Mouse (Mus musculus): ENCODE results near the gene Myo10.

Gene Myo10

DNA sequence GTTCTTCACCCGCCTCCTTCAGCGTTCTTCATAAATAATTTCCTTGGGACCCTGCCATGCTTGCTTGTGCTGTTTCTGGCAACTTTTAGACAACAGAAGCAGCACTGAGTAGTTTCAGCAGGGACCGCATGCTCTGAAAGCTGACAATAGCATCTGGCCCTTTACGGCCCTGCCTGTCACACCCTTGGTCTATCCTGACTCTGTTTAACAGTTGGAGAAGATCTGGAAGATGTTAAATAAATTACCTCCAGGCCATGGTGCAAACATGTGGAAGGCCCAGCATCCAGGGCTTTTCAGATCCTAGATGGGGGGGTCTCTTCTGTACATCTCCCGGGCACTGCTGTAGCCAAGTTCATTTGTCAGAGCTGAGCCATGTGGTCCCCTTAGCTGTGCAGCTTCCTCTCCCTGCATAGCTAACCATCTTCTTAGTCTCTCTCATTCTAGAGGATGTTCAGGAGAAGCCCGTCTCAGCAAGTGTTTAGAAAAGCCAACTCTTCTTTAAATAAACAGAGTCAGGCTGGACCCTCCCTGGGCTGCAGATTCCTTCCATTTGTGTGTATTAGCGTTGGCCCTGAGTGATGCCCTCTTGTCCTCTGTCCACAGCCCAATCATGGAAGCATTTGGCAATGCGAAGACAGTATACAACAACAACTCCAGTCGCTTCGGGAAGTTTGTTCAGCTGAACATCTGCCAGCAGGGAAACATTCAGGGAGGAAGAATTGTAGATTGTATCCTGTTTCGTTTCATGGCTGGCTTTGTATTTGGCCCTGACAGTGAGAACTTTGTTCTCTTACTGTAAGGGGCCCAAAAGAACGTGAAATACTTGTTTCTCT is 101.2 kb downstream of the Myo10 start:
- DNase-seq (ENCODE audit: low spot score in 2 of 2), result no peak

DNA sequence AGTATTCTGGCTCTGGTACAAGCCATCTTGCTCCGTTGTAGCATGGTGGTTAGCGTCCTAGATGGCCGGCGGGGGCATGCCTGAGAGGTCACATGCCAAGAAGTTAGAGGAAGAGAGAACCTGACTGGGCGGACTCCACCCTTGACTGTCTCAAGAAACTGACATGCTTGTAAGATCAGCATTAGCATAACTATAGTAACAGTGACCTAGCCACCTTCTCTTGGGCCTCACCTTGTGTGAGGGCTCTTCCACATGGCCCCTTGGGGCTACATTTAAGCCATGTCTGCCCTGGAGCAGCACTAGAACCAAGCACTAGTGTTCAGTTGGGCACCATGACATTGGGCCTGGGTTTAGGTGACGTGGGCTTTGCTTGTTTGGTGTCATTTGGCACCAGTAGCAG is 102.2 kb downstream of the Myo10 start:
- DNase-seq (ENCODE audit: low spot score in 2 of 2), result no peak

GRCm38 (mm10) chr15:25726814-25727213 is 104.5 kb downstream of the Myo10 start:
- DNase-seq (ENCODE audit: low spot score in 2 of 2), result no peak

- no peak for DNase-seq (ENCODE audit: low spot score in 2 of 2)
Observed at GRCm38 (mm10) chr15:25728501-25728900, 106.2 kb downstream of the Myo10 start.

DNA sequence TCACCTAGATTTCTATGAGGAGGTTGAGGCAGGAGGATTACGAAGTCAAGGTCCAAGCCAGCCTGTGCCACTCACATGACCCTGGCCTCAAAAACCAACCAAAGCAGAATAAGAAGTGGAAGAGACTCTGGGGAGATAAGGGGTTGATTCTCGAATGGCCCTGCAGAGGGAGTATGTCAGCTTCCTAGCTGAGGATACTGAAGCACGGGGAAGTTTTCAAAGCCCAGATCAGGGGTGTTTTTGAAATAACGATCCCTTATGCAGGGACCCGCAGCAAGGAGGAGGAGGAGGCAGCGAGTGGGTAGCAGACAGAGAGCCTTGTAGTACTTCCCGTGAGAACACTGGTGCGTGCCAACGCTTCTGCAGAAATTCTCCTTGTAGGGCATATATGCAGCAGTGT is 108.7 kb downstream of the Myo10 start:
- peak in 1 of 2 experiments; percentile 34 for DNase-seq (ENCODE audit: low spot score in 2 of 2)

- peak in 1 of 2 experiments; percentile 64 for DNase-seq (ENCODE audit: low spot score in 2 of 2)
Observed at GRCm38 (mm10) chr15:25732758-25733428, 110.6 kb downstream of the Myo10 start.

GRCm38 (mm10) chr15:25733739-25734430 is 111.6 kb downstream of the Myo10 start:
- DNase-seq (ENCODE audit: low spot score in 2 of 2), result no peak

DNA sequence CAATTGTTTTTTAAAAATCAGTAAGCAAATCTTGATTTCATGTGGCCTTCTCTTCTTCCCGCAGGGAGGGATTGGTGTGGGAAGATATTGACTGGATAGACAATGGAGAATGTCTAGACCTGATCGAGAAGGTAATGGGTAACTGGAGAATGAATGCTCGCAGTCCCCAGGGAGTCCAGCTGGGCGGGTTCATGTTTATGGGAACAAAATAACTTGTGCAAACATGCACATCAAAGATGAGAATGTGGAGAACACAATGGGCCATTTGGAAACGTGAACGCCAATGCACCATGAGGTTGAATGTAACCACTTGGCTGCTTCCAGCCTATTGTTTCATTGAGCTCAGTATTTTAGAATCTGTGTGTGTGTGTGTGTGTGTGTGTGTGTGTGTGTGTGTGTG is 114.2 kb downstream of the Myo10 start:
- DNase-seq (ENCODE audit: low spot score in 2 of 2), result no peak

DNA sequence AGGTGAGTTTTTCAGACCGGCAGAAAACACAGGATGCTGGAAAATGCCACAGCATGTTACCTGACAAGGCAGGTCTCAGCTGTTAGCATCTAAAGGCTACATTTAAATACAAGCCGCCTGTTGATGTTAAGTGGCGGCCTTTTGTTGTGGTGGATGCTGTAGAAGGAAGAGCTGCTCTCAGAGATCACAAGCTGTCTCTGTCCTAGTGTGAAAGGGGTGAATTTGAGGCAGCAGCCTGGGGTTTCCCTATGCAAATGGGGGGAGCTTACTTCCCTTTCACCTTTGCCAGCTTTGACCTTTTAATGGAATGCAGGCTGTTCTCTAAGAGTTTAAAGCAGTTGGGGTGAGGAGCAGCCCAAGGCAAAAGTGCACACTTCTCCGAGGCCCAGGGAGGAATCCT is 117.9 kb downstream of the Myo10 start:
- no peak for DNase-seq (ENCODE audit: low spot score in 2 of 2)

- no peak for DNase-seq (ENCODE audit: low spot score in 2 of 2)
Observed at GRCm38 (mm10) chr15:25742196-25742595, 119.9 kb downstream of the Myo10 start.

GRCm38 (mm10) chr15:25751510-25751909 is 129.2 kb downstream of the Myo10 start:
- DNase-seq (ENCODE audit: low spot score in 2 of 2), result no peak

- DNase-seq (ENCODE audit: low spot score in 2 of 2), result no peak
Observed at GRCm38 (mm10) chr15:25752597-25752996, 130.3 kb downstream of the Myo10 start.

GRCm38 (mm10) chr15:25753003-25753402 is 130.7 kb downstream of the Myo10 start:
- no peak for DNase-seq (ENCODE audit: low spot score in 2 of 2)

- no peak for DNase-seq (ENCODE audit: low spot score in 2 of 2)
Observed at GRCm38 (mm10) chr15:25753878-25754277, 131.6 kb downstream of the Myo10 start.

DNA sequence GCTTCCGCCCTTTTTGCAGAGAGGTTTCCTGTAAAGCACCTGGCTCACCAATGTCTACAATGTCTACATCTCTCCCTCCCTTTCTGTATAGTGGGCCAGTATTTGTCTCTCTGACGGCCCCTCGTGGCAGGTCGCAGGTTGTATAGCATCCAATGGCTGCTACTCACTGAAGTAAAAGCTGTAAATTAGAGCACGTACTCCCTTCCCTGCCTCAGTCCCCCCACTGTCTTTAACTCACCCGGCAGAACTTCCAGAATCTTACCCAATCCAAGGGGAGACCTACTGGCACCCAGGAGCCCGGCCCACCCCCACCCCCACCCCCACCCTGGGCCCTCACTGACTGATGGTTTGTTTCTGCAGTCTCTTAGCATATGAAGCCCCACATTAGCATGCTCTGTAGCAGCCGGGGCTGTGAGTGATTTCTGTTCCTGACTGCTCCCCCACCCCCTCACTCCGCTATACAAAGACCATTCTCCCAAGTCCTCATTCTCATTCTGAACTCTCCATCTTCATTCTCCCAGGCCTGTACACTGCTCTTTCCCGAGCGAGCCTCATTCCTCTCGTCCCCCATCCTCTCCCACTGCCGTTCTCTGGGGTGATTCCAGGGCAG is 132.1 kb downstream of the Myo10 start:
- peak in 1 of 2 experiments; percentile 20 for DNase-seq (ENCODE audit: low spot score in 2 of 2)

GRCm38 (mm10) chr15:25755536-25755935 is 133.2 kb downstream of the Myo10 start:
- no peak for DNase-seq (ENCODE audit: low spot score in 2 of 2)

DNA sequence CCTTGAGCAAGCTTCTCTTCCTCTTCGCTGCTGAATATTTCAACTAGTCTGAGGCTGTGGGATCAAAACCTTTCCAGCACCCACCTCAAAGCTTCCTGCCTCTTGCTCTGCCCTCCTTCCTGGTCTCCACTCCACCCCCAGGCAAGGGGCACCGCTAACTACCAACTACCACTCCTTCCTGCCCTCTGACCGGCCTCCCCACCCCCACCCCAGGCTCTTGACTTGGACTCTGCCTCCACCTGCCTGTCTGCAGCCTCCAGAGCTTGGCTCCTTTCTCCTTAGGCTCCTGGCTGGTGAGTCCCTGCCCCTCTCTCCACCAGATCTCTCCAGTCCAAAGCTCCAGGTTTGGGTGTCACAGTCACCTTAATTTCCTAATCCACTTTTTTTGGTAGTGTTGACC is 133.7 kb downstream of the Myo10 start:
- no peak for DNase-seq (ENCODE audit: low spot score in 2 of 2)

DNA sequence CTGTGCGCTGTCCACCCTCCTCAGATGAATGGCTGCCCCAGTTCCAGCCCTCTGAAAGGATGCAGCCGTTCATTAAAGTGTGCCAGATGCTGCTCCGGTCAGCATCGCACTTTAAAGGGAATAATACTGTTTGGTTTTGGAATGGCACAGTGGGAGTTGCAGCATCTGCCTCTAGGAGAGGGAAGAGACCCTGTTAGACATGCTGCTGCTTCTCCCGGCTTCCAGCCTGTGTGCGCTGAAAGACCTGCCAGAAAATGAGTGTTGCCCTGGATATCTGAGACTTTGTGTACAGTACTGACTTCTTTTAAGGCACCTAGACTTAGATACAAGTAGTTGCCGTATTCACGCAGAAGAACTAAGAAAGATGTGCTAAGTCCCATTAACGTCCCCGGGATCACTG is 135.7 kb downstream of the Myo10 start:
- no peak for DNase-seq (ENCODE audit: low spot score in 2 of 2)

GRCm38 (mm10) chr15:25758500-25759086 is 136.3 kb downstream of the Myo10 start:
- no peak for DNase-seq (ENCODE audit: low spot score in 2 of 2)

GRCm38 (mm10) chr15:25760304-25760703 is 138.0 kb downstream of the Myo10 start:
- DNase-seq (ENCODE audit: low spot score in 2 of 2), result peak in 1 of 2 experiments; percentile 53

GRCm38 (mm10) chr15:25761049-25761448 is 138.7 kb downstream of the Myo10 start:
- DNase-seq (ENCODE audit: low spot score in 2 of 2), result no peak

GRCm38 (mm10) chr15:25761800-25762211 is 139.5 kb downstream of the Myo10 start:
- DNase-seq (ENCODE audit: low spot score in 2 of 2), result peak in 1 of 2 experiments; percentile 42
